Mouse (Mus musculus) CH12.LX (cell line): ENCODE results near the gene Cd207. TPM values are rescaled to one million over a fixed set of nuclear protein-coding genes. Genes with fewer than 3 reads are reported as not detected.

Experiments
- DNase-seq: peaks from one replicate; pipeline ENCODE4 v3.0.0-alpha.2; 2013; ENCODE audit errors: extremely low read depth
- H3K27ac ChIP-seq: 2 replicates; pipeline ENCODE4 v1.5.1; 2012; ENCODE audit warnings: low read depth, mild to moderate bottlenecking, control low read depth, moderate library complexity; ENCODE audit not compliant: insufficient read depth
- H3K27me3 ChIP-seq: replicated peaks from 2 replicates; pipeline ENCODE3; 2012; ENCODE audit warnings: inconsistent platforms
- H3K36me3 ChIP-seq, 2 experiments: replicated peaks in 1 of 2; 2 replicates each; pipeline versions ENCODE3 to v1.6.1; 2012; ENCODE audit warnings: inconsistent platforms in 1 of 2, low read length in 1 of 2, mild to moderate bottlenecking in 1 of 2, mixed read lengths in 1 of 2, moderate library complexity in 1 of 2; ENCODE audit not compliant: control insufficient read depth in 1 of 2, insufficient read depth in 1 of 2
- H3K4me1 ChIP-seq, 2 experiments: 2 replicates each; pipeline ENCODE4 v1.6.1; 2012; ENCODE audit warnings: inconsistent platforms in 1 of 2, moderate library complexity in 1 of 2; ENCODE audit not compliant: insufficient read depth in 2 of 2, control insufficient read depth in 1 of 2
- H3K4me2 ChIP-seq: 2 replicates; pipeline ENCODE4 v1.6.1; 2012; ENCODE audit warnings: low read depth, mild to moderate bottlenecking, control low read depth; ENCODE audit not compliant: poor library complexity, insufficient read depth, severe bottlenecking
- H3K4me3 ChIP-seq, 3 experiments: fragments of 150-350 bp in 1 of 3; sonication (generic) in 1 of 3; replicated peaks in 1 of 3; 2 replicates each; pipeline versions ENCODE3 to v1.5.1; 2011 to 2012; ENCODE audit warnings: low read depth in 2 of 3, low read length in 2 of 3, mild to moderate bottlenecking in 2 of 3, moderate library complexity in 2 of 3, control low read depth in 1 of 3, improper control_type of control experiment in 1 of 3, inconsistent platforms in 1 of 3, mixed read lengths in 1 of 3; ENCODE audit not compliant: poor library complexity in 1 of 3
- H3K79me2 ChIP-seq: replicated peaks from 2 replicates; pipeline ENCODE4 v1.6.1; 2012; ENCODE audit warnings: mild to moderate bottlenecking, moderate library complexity; ENCODE audit not compliant: control insufficient read depth, poor library complexity, insufficient read depth, severe bottlenecking; ENCODE audit errors: extremely low read depth
- H3K9ac ChIP-seq: 2 replicates; pipeline ENCODE4 v1.6.1; 2012; ENCODE audit warnings: low read depth, mild to moderate bottlenecking, control low read depth, moderate library complexity; ENCODE audit not compliant: insufficient read depth
- H3K9me3 ChIP-seq: replicated peaks from 2 replicates; pipeline ENCODE3; 2012; ENCODE audit warnings: low read length, inconsistent platforms, mixed read lengths
- CHD1 ChIP-seq: IDR thresholded peaks from 2 replicates; pipeline ENCODE4 v1.6.1; 2012; ENCODE audit warnings: low read depth, low read length, improper control_type of control experiment, inconsistent platforms
- CHD2 ChIP-seq: IDR thresholded peaks from 2 replicates; pipeline ENCODE4 v1.6.1; 2011; ENCODE audit warnings: low read length, improper control_type of control experiment
- CTCF ChIP-seq, 2 experiments: IDR thresholded peaks in 1 of 2; conservative IDR thresholded peaks in 1 of 2; 2 replicates each; pipeline ENCODE4 v1.5.1; 2011 to 2012; ENCODE audit warnings: low read depth in 2 of 2, low read length in 2 of 2, improper control_type of control experiment in 1 of 2, inconsistent platforms in 1 of 2, mild to moderate bottlenecking in 1 of 2, moderate library complexity in 1 of 2
- ELF1 ChIP-seq: IDR thresholded peaks from 2 replicates; pipeline ENCODE4 v1.6.1; 2014; ENCODE audit warnings: low read depth, mild to moderate bottlenecking, inconsistent platforms, low read length, improper control_type of control experiment
- EP300 ChIP-seq: IDR thresholded peaks from 2 replicates; pipeline ENCODE4 v1.6.1; 2011; ENCODE audit warnings: low read length, improper control_type of control experiment
- ETS1 ChIP-seq: conservative IDR thresholded peaks from 2 replicates; pipeline ENCODE4 v1.6.1; 2012; ENCODE audit warnings: low read depth, mild to moderate bottlenecking, inconsistent platforms, low read length, improper control_type of control experiment, moderate library complexity
- GABPA ChIP-seq: IDR thresholded peaks from 2 replicates; pipeline ENCODE4 v1.6.1; 2012; ENCODE audit warnings: low read depth, low read length, improper control_type of control experiment, inconsistent platforms; ENCODE audit not compliant: insufficient replicate concordance
- HCFC1 ChIP-seq: IDR thresholded peaks from 2 replicates; pipeline ENCODE4 v1.6.1; 2012; ENCODE audit warnings: low read depth, mild to moderate bottlenecking, inconsistent platforms, low read length, improper control_type of control experiment
- JUN ChIP-seq: IDR thresholded peaks from 2 replicates; pipeline ENCODE4 v1.6.1; 2011; ENCODE audit warnings: low read depth, mild to moderate bottlenecking, low read length, improper control_type of control experiment, moderate library complexity; ENCODE audit not compliant: insufficient read depth
- KAT2A ChIP-seq: IDR thresholded peaks from 2 replicates; pipeline ENCODE4 v1.6.1; 2012; ENCODE audit warnings: low read length, improper control_type of control experiment, inconsistent platforms; ENCODE audit not compliant: insufficient replicate concordance
- MAFK ChIP-seq: IDR thresholded peaks from 2 replicates; pipeline ENCODE4 v1.6.1; 2011; ENCODE audit warnings: low read length, improper control_type of control experiment; ENCODE audit not compliant: insufficient replicate concordance
- MAX ChIP-seq: IDR thresholded peaks from 2 replicates; pipeline ENCODE4 v1.6.1; 2011; ENCODE audit warnings: low read length, improper control_type of control experiment
- MAZ ChIP-seq: IDR thresholded peaks from 2 replicates; pipeline ENCODE4 v1.6.1; 2012; ENCODE audit warnings: low read depth, mild to moderate bottlenecking, inconsistent platforms, low read length, improper control_type of control experiment, moderate library complexity
- MEF2A ChIP-seq: IDR thresholded peaks from 2 replicates; pipeline ENCODE4 v1.6.1; 2014; ENCODE audit warnings: low read depth, mild to moderate bottlenecking, inconsistent platforms, low read length, improper control_type of control experiment, borderline replicate concordance
- MXI1 ChIP-seq: IDR thresholded peaks from 2 replicates; pipeline ENCODE4 v1.6.1; 2011; ENCODE audit warnings: mild to moderate bottlenecking, low read depth, low read length, improper control_type of control experiment
- NELFE ChIP-seq: IDR thresholded peaks from 2 replicates; pipeline ENCODE4 v1.6.1; 2011; ENCODE audit warnings: low read depth, low read length, improper control_type of control experiment
- RAD21 ChIP-seq: IDR thresholded peaks from 2 replicates; pipeline ENCODE4 v1.6.1; 2011; ENCODE audit warnings: low read depth, mild to moderate bottlenecking, low read length, improper control_type of control experiment, moderate library complexity
- RCOR1 ChIP-seq: conservative IDR thresholded peaks from 2 replicates; pipeline ENCODE4 v1.6.1; 2012; ENCODE audit warnings: low read depth, mild to moderate bottlenecking, inconsistent platforms, low read length, improper control_type of control experiment
- SMC3 ChIP-seq: IDR thresholded peaks from 2 replicates; pipeline ENCODE4 v1.6.1; 2011; ENCODE audit warnings: low read depth, low read length, improper control_type of control experiment
- TBP ChIP-seq: conservative IDR thresholded peaks from 2 replicates; pipeline ENCODE4 v1.6.1; 2011; ENCODE audit warnings: low read depth, low read length, improper control_type of control experiment
- TCF12 ChIP-seq: IDR thresholded peaks from 2 replicates; pipeline ENCODE4 v1.6.1; 2014; ENCODE audit warnings: low read depth, mild to moderate bottlenecking, inconsistent platforms, low read length, improper control_type of control experiment
- UBTF ChIP-seq: IDR thresholded peaks from 2 replicates; pipeline ENCODE4 v1.6.1; 2012; ENCODE audit warnings: low read depth, mild to moderate bottlenecking, inconsistent platforms, low read length, improper control_type of control experiment, moderate library complexity
- USF2 ChIP-seq: conservative IDR thresholded peaks from 2 replicates; pipeline ENCODE4 v1.6.1; 2011; ENCODE audit warnings: low read depth, low read length, improper control_type of control experiment
- ZC3H11A ChIP-seq: IDR thresholded peaks from 2 replicates; pipeline ENCODE4 v1.6.1; 2012; ENCODE audit warnings: low read depth, mild to moderate bottlenecking, inconsistent platforms, low read length, improper control_type of control experiment
- ZKSCAN1 ChIP-seq: IDR thresholded peaks from 2 replicates; pipeline ENCODE4 v1.6.1; 2012; ENCODE audit warnings: low read depth, inconsistent platforms, low read length, improper control_type of control experiment, borderline replicate concordance
- ZMIZ1 ChIP-seq: IDR thresholded peaks from 2 replicates; pipeline ENCODE4 v1.6.1; 2012; ENCODE audit warnings: low read depth, mild to moderate bottlenecking, inconsistent platforms, low read length, improper control_type of control experiment
- ZNF384 ChIP-seq: IDR thresholded peaks from 2 replicates; pipeline ENCODE4 v1.6.1; 2012; ENCODE audit warnings: low read depth, low read length, improper control_type of control experiment, inconsistent platforms
- dilution Hi-C: fragments of 300-500 bp; cut with MboI; formaldehyde crosslinking; loops from 2 replicates; pipeline ENCODE4 v1.14.3; 2020; ENCODE audit warnings: low sequenced_read_pairs; ENCODE audit not compliant: extremely low pct_unique_long_range_greater_than_20kb, extremely low pct_ligation_motif_present
- in situ Hi-C: fragments of 300-500 bp; cut with MboI; formaldehyde crosslinking; loops from 3 replicates; pipeline ENCODE4 v1.14.3; 2019; ENCODE audit warnings: low sequenced_read_pairs, low pct_ligation_motif_present, low pct_unique_long_range_greater_than_20kb, mixed read lengths
- polyA plus RNA-seq: library from polyadenylated mRNA; unstranded; fragments of >175 nt; gene quantifications from 2 replicates; pipeline ENCODE4 v1.2.1, GENCODE M21; 2012; ENCODE audit warnings: low read depth; ENCODE audit not compliant: insufficient read length
- total RNA-seq, 2 experiments: library from RNA; depleted of rRNA; stranded (reverse); fragments of 300-350 nt in 1 of 2; fragments of >200 nt in 1 of 2; gene quantifications; 2 replicates each; pipeline ENCODE4 v1.2.3; 2012 to 2014

Cd207 gene
- total and polyA plus RNA-seq, 3 experiments, result not detected

DNA sequence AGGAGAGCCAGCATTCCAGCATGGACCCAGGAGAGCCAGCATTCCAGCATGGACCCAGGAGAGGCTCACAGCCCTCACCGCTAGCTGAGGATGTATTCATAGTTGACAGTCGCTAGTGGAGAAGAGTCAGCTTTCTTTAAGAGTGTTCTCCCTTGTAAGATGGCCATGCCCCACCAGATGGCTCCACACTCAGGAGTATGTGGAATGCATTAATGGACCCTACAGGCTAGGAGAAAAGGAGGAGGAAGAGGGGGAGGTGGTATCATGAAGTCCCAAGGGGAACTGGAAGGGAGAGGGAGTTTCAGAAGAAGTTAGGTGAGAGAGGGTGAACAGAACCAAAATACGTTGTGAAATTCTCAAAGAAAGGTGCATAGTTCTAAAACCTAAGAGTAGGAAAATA is 18.1 kb upstream of the Cd207 start:
- peaks cover 88% of the 10 kb centered on the region for H3K27me3 ChIP-seq
- no peaks in the 10 kb centered on the region for H3K36me3 ChIP-seq
- H3K27ac ChIP-seq, result no peak overlapping the region
- in situ Hi-C loops, result no loop called here
- no peaks in the 10 kb centered on the region for H3K9me3 ChIP-seq
- H3K4me2 ChIP-seq, result no peak overlapping the region
- TF ChIP-seq RAD21 (peak; percentile 8), GABPA (no peak), ETS1 (no peak), CTCF (conservative IDR thresholded peaks at IDR 0.05 in 1 of 2, IDR thresholded peaks at IDR 0.05 in 1 of 2; ENCODE audit: low read depth in 2 of 2, low read length in 2 of 2) (peak in 1 of 2 experiments; percentile 33; a peak in 2 of 4 replicates), SMC3 (peak; percentile 15; the same call in 1 of the 2 replicates)
- H3K79me2 ChIP-seq, result no peaks in the 10 kb centered on the region
- no peak for DNase-seq
- dilution Hi-C loops, result no loop called here
- no peak overlapping the region for H3K9ac ChIP-seq
- no peak overlapping the region for H3K4me3 ChIP-seq
- H3K4me1 ChIP-seq, result peaks cover 0 to 6% of the 10 kb centered on the region in 2 experiments; a peak in 1 of 4 replicates

DNA sequence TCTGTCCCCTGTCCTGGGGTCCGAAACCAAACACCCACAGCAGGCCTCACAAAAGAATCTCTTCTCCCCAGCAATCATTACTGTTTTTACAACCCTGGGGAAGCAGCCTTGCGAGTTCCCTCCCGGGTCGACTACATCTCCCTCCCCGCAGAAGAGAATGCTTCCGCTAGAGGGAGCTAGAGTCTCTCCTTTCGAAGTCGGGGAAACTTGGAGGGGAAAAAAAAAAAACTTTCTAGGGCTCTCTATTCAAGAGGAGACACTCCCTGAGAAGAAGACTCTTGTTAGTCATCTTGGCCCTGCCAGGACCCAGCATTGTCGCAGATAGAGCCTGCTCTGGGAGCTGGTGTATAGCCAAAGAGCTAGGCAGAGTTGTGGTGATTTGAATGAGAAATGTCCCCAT is 16.2 kb upstream of the Cd207 start:
- TF ChIP-seq USF2, result no peak
- TF ChIP-seq CHD1, result no peak
- TF ChIP-seq JUN, result no peak
- peak; percentile 96 for TF ChIP-seq ZNF384
- TF ChIP-seq EP300, result no peak
- TF ChIP-seq ZKSCAN1, result no peak
- TF ChIP-seq KAT2A, result no peak
- no peak for TF ChIP-seq RCOR1
- no peak for TF ChIP-seq MXI1
- no peak for TF ChIP-seq MAFK
- TF ChIP-seq ZC3H11A, result no peak
- TF ChIP-seq NELFE, result no peak
- TF ChIP-seq HCFC1, result no peak
- no peak for TF ChIP-seq ELF1
- TF ChIP-seq MEF2A, result no peak
- no peak for TF ChIP-seq GABPA
- TF ChIP-seq MAZ, result no peak
- peak; percentile 79 for TF ChIP-seq RAD21
- TF ChIP-seq ETS1, result no peak
- TF ChIP-seq SMC3, result peak; percentile 44
- TF ChIP-seq ZMIZ1, result no peak
- TF ChIP-seq MAX, result no peak
- no peak for TF ChIP-seq CHD2
- peak; percentile 56 to 85; a peak in 3 of 4 replicates for TF ChIP-seq CTCF (conservative IDR thresholded peaks at IDR 0.05 in 1 of 2, IDR thresholded peaks at IDR 0.05 in 1 of 2; ENCODE audit: low read depth in 2 of 2, low read length in 2 of 2)
- TF ChIP-seq TCF12, result no peak
- no peak for TF ChIP-seq TBP
- no peak for TF ChIP-seq UBTF
- Histone ChIP-seq H3K9me3 (no peaks in the 10 kb centered on the region), H3K9ac (no peak overlapping the region), H3K27me3 (peaks cover 81% of the 10 kb centered on the region), H3K36me3 (no peaks in the 10 kb centered on the region), H3K4me1 (peaks cover 14 to 20% of the 10 kb centered on the region in 2 experiments), H3K4me2 (no peak overlapping the region), H3K4me3 (no peak overlapping the region), H3K27ac (no peak overlapping the region), H3K79me2 (no peaks in the 10 kb centered on the region)
- in situ Hi-C loops, result no loop called here
- DNase-seq, result peak; percentile 73
- dilution Hi-C loops, result no loop called here
